Mouse (Mus musculus) gastrocnemius, postnatal 36 days (tissue): Measurements from ENCODE around the gene Gm13199. TPM values are rescaled to one million over a fixed set of nuclear protein-coding genes. Genes with fewer than 3 reads are reported as not detected.

ENCODE experiments used
- DNase-seq, 2 experiments: peaks; one replicate each; pipeline ENCODE4 v3.0.0; 2022
- intact Hi-C: fragments of 180-260 bp; cut with DNase I; formaldehyde crosslinking; loops from one replicate; pipeline ENCODE4 v1.15.1; 2025
- total RNA-seq, 2 experiments: library from RNA; stranded (reverse); gene quantifications; 2 replicates each; pipeline ENCODE4 v1.2.3; 2021

Gene Gm13199
- total RNA-seq, 2 experiments from 2014 or later = not detected

- intact Hi-C loops = no loop called here
- DNase-seq = no peak
These were observed 38.5 kb downstream of the Gm13199 start for GRCm38 (mm10) chr2:5824213-5824612.

- no peak for DNase-seq
- intact Hi-C loops = no loop called here
These were observed 40.3 kb downstream of the Gm13199 start for GRCm38 (mm10) chr2:5822449-5822848.

GRCm38 (mm10) chr2:5821264-5821663 lies 41.5 kb downstream of the Gm13199 start:
- intact Hi-C loops = no loop called here
- no peak for DNase-seq

Other genes with a start within 250 kb of the Gm13199 start
- gene Camk1d, start 148.4 kb downstream of the Gm13199 start, total RNA-seq = 1 to 10 TPM in 1 of 2 experiments, under 1 TPM in 1; 0.96 to 2.0 TPM
- 1 to 10 TPM; 3.4 to 4.6 TPM for gene Nudt5, start 17.9 kb downstream of the Gm13199 start, total RNA-seq
- 10 to 100 TPM; 65.9 to 75.8 TPM for gene Cdc123, start 17.8 kb downstream of the Gm13199 start, total RNA-seq
- gene Sec61a2, start 32.5 kb upstream of the Gm13199 start, total RNA-seq = 10 to 100 TPM; 29.7 to 31.2 TPM
- gene Dhtkd1, start 79.9 kb upstream of the Gm13199 start, total RNA-seq = 1 to 10 TPM; 1.3 to 4.6 TPM
- gene Upf2, start 88.5 kb upstream of the Gm13199 start, total RNA-seq = 10 to 100 TPM; 18.1 to 19.7 TPM